Mouse (Mus musculus): ENCODE data around the gene Litaf.

Gene Litaf

GRCm38 (mm10) chr16:10915066-10915465, 150.9 kb downstream of the Litaf start:
- no peak for DNase-seq (ENCODE audit: low read depth, low spot score)

- DNase-seq (ENCODE audit: low read depth, low spot score), result no peak
Observed at GRCm38 (mm10) chr16:10911061-10911460, 154.9 kb downstream of the Litaf start.

GRCm38 (mm10) chr16:10910541-10910940, 155.4 kb downstream of the Litaf start:
- DNase-seq (ENCODE audit: low read depth, low spot score), result no peak
